Mouse (Mus musculus) neural tube, embryonic 14.5 days (tissue): ENCODE results near the gene Ggt5. TPM values are rescaled to one million over a fixed set of nuclear protein-coding genes. Genes with fewer than 3 reads are reported as not detected.

Experiments used
- ATAC-seq: fragments of 200-750 bp; cut with Nextera tagmentation; 2 replicates; pipeline ENCODE4 v1.8.0; 2017; ENCODE audit warnings: low read depth, mild to moderate bottlenecking, moderate TSS enrichment, moderate library complexity
- H3K27ac ChIP-seq: fragments of 300-500 bp; sonication (generic); 2 replicates; pipeline ENCODE4 v1.5.1; 2014; ENCODE audit warnings: low read depth, mild to moderate bottlenecking, control low read depth, low read length, moderate library complexity, mixed read lengths
- H3K27me3 ChIP-seq: fragments of 300-500 bp; sonication (generic); 2 replicates; pipeline ENCODE4 v1.6.1; 2014; ENCODE audit warnings: low read length; ENCODE audit not compliant: control insufficient read depth, insufficient read depth
- H3K36me3 ChIP-seq: fragments of 300-500 bp; sonication (generic); 2 replicates; pipeline ENCODE4 v1.6.1; 2014; ENCODE audit warnings: low read length, mixed read lengths; ENCODE audit not compliant: control insufficient read depth, insufficient read depth
- H3K4me1 ChIP-seq: fragments of 300-500 bp; sonication (generic); 2 replicates; pipeline ENCODE4 v1.6.1; 2014; ENCODE audit warnings: low read length; ENCODE audit not compliant: control insufficient read depth, insufficient read depth
- H3K4me2 ChIP-seq: fragments of 300-500 bp; sonication (generic); 2 replicates; pipeline ENCODE4 v1.6.1; 2014; ENCODE audit warnings: mild to moderate bottlenecking, low read depth, low read length, control low read depth
- H3K4me3 ChIP-seq: fragments of 300-500 bp; sonication (generic); 2 replicates; pipeline ENCODE4 v1.5.1; 2014; ENCODE audit warnings: low read depth, low read length, control low read depth, mixed read lengths
- H3K9ac ChIP-seq: fragments of 300-500 bp; sonication (generic); replicated peaks from 2 replicates; pipeline ENCODE4 v1.6.1; 2014; ENCODE audit warnings: low read depth, mild to moderate bottlenecking, control low read depth, low read length, mixed read lengths
- H3K9me3 ChIP-seq: fragments of 300-500 bp; sonication (generic); 2 replicates; pipeline ENCODE4 v1.6.1; 2016; ENCODE audit warnings: low read length; ENCODE audit not compliant: control insufficient read depth
- WGBS: fragments of 180-500 bp; shearing (Covaris S2); extraction: QIAGEN DNeasy Blood & Tissue Kit; methylation state at CpG from one replicate; pipeline ENCODE4 v1.1.7; 2014; 5-methylcytosine and 5-hydroxymethylcytosine counted together
- polyA plus RNA-seq: library from polyadenylated mRNA; unstranded; fragments of >200 nt; fragmentation: Nextera tagmentation; extraction: Ambion mirVana; gene quantifications from 2 replicates; pipeline ENCODE4 v1.2.1, GENCODE M21; 2014

Gene Ggt5
- polyA plus RNA-seq, 1 experiment from 2014 or later, result 0.43 TPM

- 88% methylated on average over 7 of the region's 7 CpGs for WGBS
- H3K9me3 ChIP-seq, result no peaks in the 10 kb centered on the region; the same call in 1 of the 2 replicates
- ATAC-seq, result no peak
These were observed 3.4 kb downstream of the Ggt5 start for GRCm38 (mm10) chr10:75592585-75592984.

GRCm38 (mm10) chr10:75595981-75596380 lies 6.8 kb downstream of the Ggt5 start:
- no peak for ATAC-seq
- Histone ChIP-seq H3K36me3 (no peaks in the 10 kb centered on the region), H3K9ac (no peak overlapping the region), H3K4me1 (no peaks in the 10 kb centered on the region), H3K9me3 (no peaks in the 10 kb centered on the region; the same call in 1 of the 2 replicates), H3K27ac (no peak overlapping the region), H3K27me3 (no peaks in the 10 kb centered on the region), H3K4me2 (no peak overlapping the region), H3K4me3 (no peak overlapping the region)
- 80% methylated on average over 8 of the region's 8 CpGs for WGBS

More at GRCm38 (mm10) chr10:75592585-75592984, 3.4 kb downstream of the Ggt5 start:
- H3K27me3 ChIP-seq, result no peaks in the 10 kb centered on the region
- H3K4me1 ChIP-seq, result no peaks in the 10 kb centered on the region
- no peak overlapping the region for H3K9ac ChIP-seq
- H3K4me2 ChIP-seq, result no peak overlapping the region
- no peak overlapping the region for H3K27ac ChIP-seq
- H3K4me3 ChIP-seq, result no peak overlapping the region
- no peaks in the 10 kb centered on the region for H3K36me3 ChIP-seq

GRCm38 (mm10) chr10:75600189-75600730 lies 11.1 kb downstream of the Ggt5 start:
- Histone ChIP-seq H3K27ac (no peak overlapping the region), H3K36me3 (no peaks in the 10 kb centered on the region), H3K9ac (no peak overlapping the region), H3K4me3 (no peak overlapping the region), H3K9me3 (no peaks in the 10 kb centered on the region; the same call in 1 of the 2 replicates), H3K4me2 (no peak overlapping the region), H3K4me1 (no peaks in the 10 kb centered on the region), H3K27me3 (no peaks in the 10 kb centered on the region)
- 84% methylated on average over 7 of the region's 7 CpGs for WGBS
- no peak for ATAC-seq

- ATAC-seq, result no peak
- no peak overlapping the region for H3K9ac ChIP-seq
- H3K27ac ChIP-seq, result no peak overlapping the region
- H3K4me3 ChIP-seq, result no peak overlapping the region
- H3K9me3 ChIP-seq, result no peaks in the 10 kb centered on the region
- no peaks in the 10 kb centered on the region for H3K4me1 ChIP-seq
- WGBS, result 41% methylated on average over 11 of the region's 11 CpGs
- no peaks in the 10 kb centered on the region for H3K27me3 ChIP-seq
- no peak overlapping the region for H3K4me2 ChIP-seq
- no peaks in the 10 kb centered on the region for H3K36me3 ChIP-seq
These were observed 16.2 kb downstream of the Ggt5 start for GRCm38 (mm10) chr10:75605162-75605846.

- Histone ChIP-seq H3K4me1 (no peaks in the 10 kb centered on the region), H3K27ac (no peak overlapping the region), H3K9ac (no peak overlapping the region), H3K36me3 (no peaks in the 10 kb centered on the region), H3K4me2 (no peak overlapping the region), H3K4me3 (no peak overlapping the region), H3K27me3 (no peaks in the 10 kb centered on the region), H3K9me3 (no peaks in the 10 kb centered on the region)
- ATAC-seq, result no peak
- 85% methylated on average over 4 of the region's 4 CpGs for WGBS
These were observed 18.1 kb downstream of the Ggt5 start for GRCm38 (mm10) chr10:75607253-75607652.

- 89% methylated on average over 11 of the region's 11 CpGs for WGBS
- no peaks in the 10 kb centered on the region for H3K36me3 ChIP-seq
- ATAC-seq, result no peak
These were observed 19.8 kb downstream of the Ggt5 start for GRCm38 (mm10) chr10:75608975-75609374.

GRCm38 (mm10) chr10:75610486-75610885 lies 21.3 kb downstream of the Ggt5 start:
- WGBS, result 58% methylated on average over 7 of the region's 7 CpGs

More at GRCm38 (mm10) chr10:75608975-75609374, 19.8 kb downstream of the Ggt5 start:
- Histone ChIP-seq H3K9ac (no peak overlapping the region), H3K9me3 (no peaks in the 10 kb centered on the region), H3K27ac (no peak overlapping the region), H3K4me2 (no peak overlapping the region), H3K4me3 (no peak overlapping the region), H3K4me1 (no peaks in the 10 kb centered on the region), H3K27me3 (no peaks in the 10 kb centered on the region)

GRCm38 (mm10) chr10:75616044-75616443 lies 26.9 kb downstream of the Ggt5 start:
- no peak overlapping the region for H3K4me2 ChIP-seq
- no peaks in the 10 kb centered on the region for H3K4me1 ChIP-seq
- no peak for ATAC-seq
- no peaks in the 10 kb centered on the region for H3K36me3 ChIP-seq
- H3K9ac ChIP-seq, result no peak overlapping the region
- H3K9me3 ChIP-seq, result no peaks in the 10 kb centered on the region
- no peak overlapping the region for H3K27ac ChIP-seq
- H3K27me3 ChIP-seq, result no peaks in the 10 kb centered on the region
- no peak overlapping the region for H3K4me3 ChIP-seq
- WGBS, result 94% methylated on average over 4 of the region's 4 CpGs

More at GRCm38 (mm10) chr10:75610486-75610885, 21.3 kb downstream of the Ggt5 start:
- Histone ChIP-seq H3K9me3 (no peaks in the 10 kb centered on the region), H3K27ac (no peak overlapping the region), H3K36me3 (no peaks in the 10 kb centered on the region), H3K4me2 (no peak overlapping the region), H3K27me3 (no peaks in the 10 kb centered on the region), H3K4me1 (no peaks in the 10 kb centered on the region), H3K9ac (no peak overlapping the region), H3K4me3 (no peak overlapping the region)
- no peak for ATAC-seq

- H3K4me2 ChIP-seq, result no peak overlapping the region
- H3K27me3 ChIP-seq, result no peaks in the 10 kb centered on the region
- no peak overlapping the region for H3K4me3 ChIP-seq
- 50% methylated on average over 3 of the region's 3 CpGs for WGBS
- ATAC-seq, result no peak
- H3K9ac ChIP-seq, result no peak overlapping the region
- no peaks in the 10 kb centered on the region for H3K4me1 ChIP-seq
- no peaks in the 10 kb centered on the region for H3K36me3 ChIP-seq
- H3K27ac ChIP-seq, result no peak overlapping the region
- H3K9me3 ChIP-seq, result no peaks in the 10 kb centered on the region
These were observed 31.7 kb downstream of the Ggt5 start for GRCm38 (mm10) chr10:75620818-75621217.
